Mouse (Mus musculus) hindbrain, embryonic 15.5 days (tissue): ENCODE results near the gene Akap7. TPM values are rescaled to one million over a fixed set of nuclear protein-coding genes. Genes with fewer than 3 reads are reported as not detected.

Experiments
- ATAC-seq: fragments of 200-750 bp; cut with Nextera tagmentation; 2 replicates; pipeline ENCODE4 v1.8.0; 2017; ENCODE audit warnings: low read depth, moderate number of reproducible peaks, moderate TSS enrichment; ENCODE audit not compliant: low FRiP score
- H3K27ac ChIP-seq: fragments of 300-500 bp; sonication (generic); replicated peaks from 2 replicates; pipeline ENCODE4 v1.5.1; 2015; ENCODE audit warnings: mild to moderate bottlenecking, inconsistent platforms
- H3K27me3 ChIP-seq: fragments of 300-500 bp; sonication (generic); 2 replicates; pipeline ENCODE4 v1.6.1; 2015; ENCODE audit warnings: control low read depth, inconsistent platforms
- H3K36me3 ChIP-seq: fragments of 300-500 bp; sonication (generic); 2 replicates; pipeline ENCODE4 v1.6.1; 2015; ENCODE audit warnings: control low read depth, inconsistent platforms
- H3K4me1 ChIP-seq: fragments of 300-500 bp; sonication (generic); replicated peaks from 2 replicates; pipeline ENCODE4 v1.6.1; 2015; ENCODE audit warnings: control low read depth, inconsistent platforms
- H3K4me2 ChIP-seq: fragments of 300-500 bp; sonication (generic); 2 replicates; pipeline ENCODE4 v1.6.1; 2015; ENCODE audit warnings: moderate library complexity, mild to moderate bottlenecking, inconsistent platforms
- H3K4me3 ChIP-seq: fragments of 300-500 bp; sonication (generic); 2 replicates; pipeline ENCODE4 v1.5.1; 2015; ENCODE audit warnings: mild to moderate bottlenecking, inconsistent platforms
- H3K9ac ChIP-seq: fragments of 300-500 bp; sonication (generic); 2 replicates; pipeline ENCODE4 v1.6.1; 2015; ENCODE audit warnings: inconsistent platforms
- H3K9me3 ChIP-seq: fragments of 300-500 bp; sonication (generic); 2 replicates; pipeline ENCODE4 v1.6.1; 2016; ENCODE audit warnings: control low read depth, inconsistent platforms
- WGBS: fragments of 180-500 bp; shearing (Covaris S2); methylation state at CpG from one replicate; pipeline ENCODE4 v1.1.7; 2015; 5-methylcytosine and 5-hydroxymethylcytosine counted together
- polyA plus RNA-seq: library from polyadenylated mRNA; unstranded; fragments of >200 nt; fragmentation: Nextera tagmentation; extraction: Ambion mirVana; gene quantifications from 2 replicates; pipeline ENCODE4 v1.2.1, GENCODE M21; 2015

Akap7 gene
- polyA plus RNA-seq, 1 experiment from 2014 or later, result 51.6 TPM

DNA sequence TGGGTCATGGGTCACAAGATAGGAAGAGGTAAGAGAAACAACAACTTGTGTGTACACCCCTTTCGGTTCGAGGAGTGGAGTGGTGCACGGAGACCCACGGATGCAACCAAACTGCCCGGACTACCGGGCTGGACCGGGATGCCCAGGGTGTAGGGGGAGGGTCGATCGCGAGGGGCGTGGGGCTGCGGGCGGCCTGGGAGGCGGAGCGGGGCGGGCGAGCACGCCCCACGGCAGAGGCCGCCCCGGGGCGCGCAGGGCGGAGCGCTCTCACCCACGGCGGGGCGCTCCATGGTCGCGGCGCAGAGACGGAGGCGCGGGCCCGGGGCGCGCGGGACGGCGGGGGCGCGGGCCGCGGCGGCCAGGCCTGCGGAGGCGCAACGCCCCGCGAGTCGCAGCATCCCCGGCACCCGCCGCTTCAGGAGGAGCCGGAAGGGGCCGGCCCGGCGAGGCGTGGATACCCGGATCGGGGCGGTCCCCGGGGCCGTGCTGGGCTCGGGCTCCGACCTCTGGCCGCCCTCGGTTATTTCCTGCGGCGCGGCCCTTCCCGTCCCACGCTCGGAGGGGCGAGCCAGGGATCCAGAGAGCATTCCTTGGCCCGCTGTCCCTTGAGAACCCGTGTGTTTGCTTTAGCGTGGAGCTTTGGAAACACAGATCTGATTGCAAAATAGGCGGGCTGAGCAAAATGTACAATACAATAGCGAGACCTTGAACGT lies 10.9 kb downstream of the Akap7 start:
- H3K4me3 ChIP-seq, result peak overlapping the region; percentile 72
- no peaks in the 10 kb centered on the region for H3K27me3 ChIP-seq
- peak; percentile 95 for ATAC-seq
- H3K4me2 ChIP-seq, result peak overlapping the region; percentile 78
- peaks cover 14% of the 10 kb centered on the region for H3K4me1 ChIP-seq
- H3K9ac ChIP-seq, result peak overlapping the region; percentile 73
- H3K36me3 ChIP-seq, result no peaks in the 10 kb centered on the region
- WGBS, result under 1% methylated on average over 59 of the region's 81 CpGs
- H3K27ac ChIP-seq, result peak overlapping the region; percentile 89
- no peaks in the 10 kb centered on the region for H3K9me3 ChIP-seq

DNA sequence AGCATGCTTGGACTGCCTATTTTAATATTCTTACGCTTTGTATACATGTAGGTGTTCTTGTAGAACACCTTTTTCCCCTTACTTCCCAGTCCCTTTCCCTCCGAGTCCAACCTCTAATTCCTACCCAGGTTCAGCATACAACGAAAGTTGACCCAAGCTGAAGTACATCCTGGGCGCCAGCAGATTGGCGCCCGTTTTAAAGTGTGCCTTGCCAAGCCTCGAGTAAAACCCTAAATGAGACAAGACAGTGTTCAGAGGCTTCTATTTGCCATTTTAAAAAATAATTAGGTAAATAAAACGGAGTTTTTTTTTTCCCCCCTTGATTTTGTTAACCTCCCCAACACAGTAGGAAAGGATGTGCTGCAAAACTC lies 11.4 kb downstream of the Akap7 start:
- H3K4me3 ChIP-seq, result peak overlapping the region; percentile 72
- H3K27me3 ChIP-seq, result no peaks in the 10 kb centered on the region
- 45% methylated on average over 8 of the region's 8 CpGs for WGBS
- peaks cover 14% of the 10 kb centered on the region for H3K4me1 ChIP-seq
- H3K27ac ChIP-seq, result peak overlapping the region; percentile 89
- peak overlapping the region; percentile 73 for H3K9ac ChIP-seq
- no peaks in the 10 kb centered on the region for H3K36me3 ChIP-seq
- no peak; the same call in 1 of the 2 replicates for ATAC-seq
- peak overlapping the region; percentile 78 for H3K4me2 ChIP-seq
- no peaks in the 10 kb centered on the region for H3K9me3 ChIP-seq

- no peak overlapping the region for H3K27ac ChIP-seq
- no peaks in the 10 kb centered on the region for H3K36me3 ChIP-seq
- WGBS, result 81% methylated on average over 9 of the region's 9 CpGs
- no peaks in the 10 kb centered on the region for H3K27me3 ChIP-seq
- H3K9me3 ChIP-seq, result no peaks in the 10 kb centered on the region
- peaks cover 14% of the 10 kb centered on the region for H3K4me1 ChIP-seq
- no peak for ATAC-seq
- H3K9ac ChIP-seq, result no peak overlapping the region
- no peak overlapping the region for H3K4me3 ChIP-seq
- no peak overlapping the region for H3K4me2 ChIP-seq
These were observed 11.8 kb downstream of the Akap7 start for GRCm38 (mm10) chr10:25295836-25296235.

DNA sequence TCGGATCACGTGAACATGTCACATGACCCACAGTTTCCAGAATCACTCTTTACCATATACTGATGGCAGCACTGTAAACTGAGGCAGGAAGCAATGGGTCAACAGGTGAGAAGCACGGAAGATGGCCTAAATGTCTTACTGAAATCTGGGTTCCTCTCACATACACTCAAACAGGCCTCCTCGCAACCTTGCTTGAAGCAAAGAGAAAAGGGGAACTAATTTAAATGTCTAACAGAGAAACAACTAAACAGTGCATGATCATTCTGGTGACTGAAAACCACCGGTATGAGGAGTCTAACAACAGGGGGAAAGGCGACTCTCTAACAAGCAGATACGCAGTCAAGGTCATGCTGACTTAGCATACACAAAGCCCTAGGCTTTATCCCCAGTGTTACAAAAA lies 12.7 kb downstream of the Akap7 start:
- 70% methylated on average over 7 of the region's 7 CpGs for WGBS
- Histone ChIP-seq H3K36me3 (no peaks in the 10 kb centered on the region), H3K27me3 (no peaks in the 10 kb centered on the region), H3K4me2 (no peak overlapping the region), H3K27ac (no peak overlapping the region), H3K4me3 (no peak overlapping the region), H3K9ac (no peak overlapping the region), H3K9me3 (no peaks in the 10 kb centered on the region), H3K4me1 (peaks cover 14% of the 10 kb centered on the region)
- no peak for ATAC-seq

DNA sequence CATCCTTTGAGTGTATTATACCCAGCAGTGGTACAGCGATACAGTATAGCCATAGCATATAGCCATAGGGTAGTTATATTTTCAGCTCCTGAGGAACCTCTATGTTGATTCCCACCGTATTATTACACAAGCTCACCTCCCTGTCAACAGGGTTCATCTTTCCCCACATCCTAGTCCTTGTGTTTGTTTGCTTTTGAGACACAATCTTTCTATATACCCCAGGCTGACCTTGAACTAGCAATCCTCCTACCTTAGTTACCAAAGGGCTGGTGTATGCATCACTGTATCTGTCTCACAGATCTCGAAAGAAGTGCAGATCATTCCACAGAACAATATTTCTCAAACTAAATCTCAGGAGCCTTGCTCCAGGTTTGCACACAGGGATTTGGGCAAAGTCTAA lies 13.9 kb downstream of the Akap7 start:
- Histone ChIP-seq H3K9ac (no peak overlapping the region), H3K9me3 (no peaks in the 10 kb centered on the region), H3K4me1 (peaks cover 14% of the 10 kb centered on the region), H3K27ac (no peak overlapping the region), H3K4me2 (no peak overlapping the region), H3K27me3 (no peaks in the 10 kb centered on the region), H3K4me3 (no peak overlapping the region), H3K36me3 (no peaks in the 10 kb centered on the region)
- 96% methylated on average over 3 of the region's 3 CpGs for WGBS
- no peak for ATAC-seq

- no peaks in the 10 kb centered on the region for H3K4me1 ChIP-seq
- no peak overlapping the region for H3K27ac ChIP-seq
- H3K27me3 ChIP-seq, result no peaks in the 10 kb centered on the region
- no peak overlapping the region for H3K4me3 ChIP-seq
- H3K36me3 ChIP-seq, result no peaks in the 10 kb centered on the region
- WGBS, result 91% methylated on average over 4 of the region's 4 CpGs
- H3K9me3 ChIP-seq, result no peaks in the 10 kb centered on the region
- no peak overlapping the region for H3K9ac ChIP-seq
- H3K4me2 ChIP-seq, result no peak overlapping the region
- no peak for ATAC-seq
These were observed 16.6 kb downstream of the Akap7 start for GRCm38 (mm10) chr10:25291053-25291452.

DNA sequence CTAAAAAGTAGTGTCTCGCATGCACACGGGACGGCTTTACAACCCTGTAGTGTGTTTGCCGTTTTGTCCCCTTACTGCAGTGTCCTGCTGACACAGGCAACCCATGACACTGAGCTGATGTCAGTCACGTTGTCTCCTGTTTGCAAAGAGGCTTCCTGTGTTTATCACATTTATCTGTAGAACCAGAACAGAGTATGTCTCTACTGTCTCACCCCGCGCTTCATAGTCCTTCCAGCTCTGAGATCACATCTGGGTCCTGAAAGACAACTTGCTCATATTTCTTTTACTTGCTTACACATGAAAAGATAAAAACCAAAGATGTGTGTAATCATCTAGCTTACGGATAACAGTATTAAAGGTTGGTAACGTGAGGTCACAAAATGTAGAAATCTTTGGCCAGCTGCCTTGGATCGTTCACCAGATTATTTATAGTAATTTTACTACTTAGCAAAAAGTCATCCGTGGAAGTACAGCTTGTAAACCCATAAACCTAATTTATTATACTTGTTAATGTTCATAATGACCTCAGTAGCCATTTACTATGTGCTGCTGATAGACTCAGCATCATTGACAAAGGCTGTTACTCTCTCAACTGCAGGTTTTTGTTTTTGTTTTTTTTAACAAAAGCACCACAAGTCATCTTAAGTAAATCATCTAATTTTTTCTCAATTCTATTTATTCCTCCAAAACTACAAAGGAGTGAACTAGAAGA lies 22.4 kb downstream of the Akap7 start:
- H3K27me3 ChIP-seq, result no peaks in the 10 kb centered on the region
- no peaks in the 10 kb centered on the region for H3K9me3 ChIP-seq
- no peak for ATAC-seq
- no peak overlapping the region for H3K9ac ChIP-seq
- no peaks in the 10 kb centered on the region for H3K4me1 ChIP-seq
- no peaks in the 10 kb centered on the region for H3K36me3 ChIP-seq
- no peak overlapping the region for H3K4me3 ChIP-seq
- 85% methylated on average over 11 of the region's 11 CpGs for WGBS
- H3K4me2 ChIP-seq, result no peak overlapping the region
- H3K27ac ChIP-seq, result no peak overlapping the region

GRCm38 (mm10) chr10:25284427-25285099 lies 23.1 kb downstream of the Akap7 start:
- no peak overlapping the region for H3K27ac ChIP-seq
- 86% methylated on average over 8 of the region's 8 CpGs for WGBS
- no peak overlapping the region for H3K9ac ChIP-seq
- H3K4me1 ChIP-seq, result no peaks in the 10 kb centered on the region
- no peak overlapping the region for H3K4me2 ChIP-seq
- no peak for ATAC-seq
- H3K4me3 ChIP-seq, result no peak overlapping the region
- no peaks in the 10 kb centered on the region for H3K9me3 ChIP-seq
- no peaks in the 10 kb centered on the region for H3K27me3 ChIP-seq
- no peaks in the 10 kb centered on the region for H3K36me3 ChIP-seq

DNA sequence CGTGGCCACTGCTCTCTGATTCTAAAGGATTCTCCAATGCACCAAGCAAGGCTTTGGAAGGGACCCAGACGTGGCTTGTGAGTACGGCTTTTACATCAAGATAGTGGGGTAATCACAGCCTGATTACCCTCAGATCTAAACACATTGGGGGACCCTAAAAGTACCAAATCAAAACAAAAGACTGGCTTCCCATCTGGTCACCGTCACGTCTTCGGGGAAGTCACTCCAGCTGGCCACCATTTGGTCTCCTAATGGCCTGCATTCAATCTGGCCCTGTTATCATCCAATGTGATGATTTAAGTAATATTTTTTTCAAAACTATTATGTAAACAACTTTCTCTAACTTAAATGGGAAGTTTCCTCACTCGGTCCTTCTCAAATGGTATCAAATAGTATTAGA lies 24.3 kb downstream of the Akap7 start:
- H3K9me3 ChIP-seq, result no peaks in the 10 kb centered on the region
- no peak overlapping the region for H3K9ac ChIP-seq
- 90% methylated on average over 7 of the region's 7 CpGs for WGBS
- H3K4me1 ChIP-seq, result no peaks in the 10 kb centered on the region
- H3K4me3 ChIP-seq, result no peak overlapping the region
- H3K27ac ChIP-seq, result no peak overlapping the region
- H3K4me2 ChIP-seq, result no peak overlapping the region
- no peak for ATAC-seq
- H3K36me3 ChIP-seq, result no peaks in the 10 kb centered on the region
- no peaks in the 10 kb centered on the region for H3K27me3 ChIP-seq

DNA sequence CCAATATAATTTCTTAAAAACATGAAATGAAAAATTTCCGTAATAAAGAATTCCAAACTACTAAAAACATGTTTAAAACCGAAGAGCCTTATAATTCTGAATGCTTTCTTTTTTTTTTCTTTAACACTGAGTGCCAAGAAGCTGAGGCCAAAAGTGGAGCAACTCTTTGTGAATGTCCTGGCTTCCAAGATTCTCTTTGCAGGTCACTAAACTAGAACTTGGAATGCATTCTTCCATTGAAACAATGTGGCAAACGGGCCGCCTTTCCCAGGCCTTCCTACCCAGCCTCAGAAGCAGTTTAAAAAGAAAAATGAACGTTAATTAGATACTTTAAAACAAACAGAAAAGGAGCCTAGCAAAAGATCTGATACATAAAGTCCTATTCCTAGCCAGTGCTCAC lies 27.5 kb downstream of the Akap7 start:
- no peaks in the 10 kb centered on the region for H3K4me1 ChIP-seq
- WGBS, result 70% methylated on average over 5 of the region's 5 CpGs
- ATAC-seq, result no peak
- no peak overlapping the region for H3K4me2 ChIP-seq
- no peak overlapping the region for H3K4me3 ChIP-seq
- no peaks in the 10 kb centered on the region for H3K27me3 ChIP-seq
- H3K27ac ChIP-seq, result peak overlapping the region; percentile 38; the same call in 1 of the 2 replicates
- no peak overlapping the region for H3K9ac ChIP-seq
- H3K9me3 ChIP-seq, result no peaks in the 10 kb centered on the region
- H3K36me3 ChIP-seq, result no peaks in the 10 kb centered on the region

- Histone ChIP-seq H3K4me3 (no peak overlapping the region), H3K9ac (no peak overlapping the region), H3K4me1 (no peaks in the 10 kb centered on the region), H3K27me3 (no peaks in the 10 kb centered on the region), H3K4me2 (no peak overlapping the region), H3K36me3 (no peaks in the 10 kb centered on the region), H3K9me3 (no peaks in the 10 kb centered on the region), H3K27ac (no peak overlapping the region)
- 34% methylated on average over 3 of the region's 3 CpGs for WGBS
- ATAC-seq, result no peak
These were observed 28.3 kb downstream of the Akap7 start for GRCm38 (mm10) chr10:25279406-25279805.

- H3K4me3 ChIP-seq, result no peak overlapping the region
- no peaks in the 10 kb centered on the region for H3K4me1 ChIP-seq
- no peak overlapping the region for H3K27ac ChIP-seq
- no peaks in the 10 kb centered on the region for H3K36me3 ChIP-seq
- WGBS, result 81% methylated on average over 7 of the region's 7 CpGs
- H3K4me2 ChIP-seq, result no peak overlapping the region
- ATAC-seq, result no peak
- H3K9me3 ChIP-seq, result no peaks in the 10 kb centered on the region
- H3K27me3 ChIP-seq, result no peaks in the 10 kb centered on the region
- H3K9ac ChIP-seq, result no peak overlapping the region
These were observed 32.2 kb downstream of the Akap7 start for GRCm38 (mm10) chr10:25275492-25275891.
